Mouse (Mus musculus) midbrain, embryonic 13.5 days (tissue): ENCODE measurements around the gene Sesn3. TPM values are rescaled to one million over a fixed set of nuclear protein-coding genes. Genes with fewer than 3 reads are reported as not detected.
"Not testable (repeated sequence)": the region's sequence is repeated elsewhere in the genome, so short reads cannot be mapped to it uniquely, and the experiment has no call there.

ENCODE experiments used
- ATAC-seq: fragments of 200-750 bp; cut with Nextera tagmentation; 2 replicates; pipeline ENCODE4 v1.8.0; 2017; ENCODE audit warnings: mild to moderate bottlenecking, moderate TSS enrichment, moderate library complexity
- H3K27ac ChIP-seq: fragments of 300-500 bp; sonication (generic); 2 replicates; pipeline ENCODE4 v1.5.1; 2015; ENCODE audit warnings: inconsistent platforms, mild to moderate bottlenecking, moderate library complexity
- H3K27me3 ChIP-seq: fragments of 300-500 bp; sonication (generic); 2 replicates; pipeline ENCODE4 v1.6.1; 2015; ENCODE audit warnings: mild to moderate bottlenecking, inconsistent platforms
- H3K36me3 ChIP-seq: fragments of 300-500 bp; sonication (generic); 2 replicates; pipeline ENCODE4 v1.6.1; 2015; ENCODE audit warnings: mild to moderate bottlenecking, inconsistent platforms
- H3K4me1 ChIP-seq: fragments of 300-500 bp; sonication (generic); replicated peaks from 2 replicates; pipeline ENCODE4 v1.6.1; 2015; ENCODE audit warnings: inconsistent platforms
- H3K4me2 ChIP-seq: fragments of 300-500 bp; sonication (generic); replicated peaks from 2 replicates; pipeline ENCODE4 v1.6.1; 2015; ENCODE audit warnings: moderate library complexity, mild to moderate bottlenecking, inconsistent platforms
- H3K4me3 ChIP-seq: fragments of 300-500 bp; sonication (generic); replicated peaks from 2 replicates; pipeline ENCODE4 v1.5.1; 2015; ENCODE audit warnings: mild to moderate bottlenecking, inconsistent platforms
- H3K9ac ChIP-seq: fragments of 300-500 bp; sonication (generic); replicated peaks from 2 replicates; pipeline ENCODE4 v1.6.1; 2015; ENCODE audit warnings: mild to moderate bottlenecking, inconsistent platforms
- H3K9me3 ChIP-seq: fragments of 300-500 bp; sonication (generic); 2 replicates; pipeline ENCODE4 v1.6.1; 2016; ENCODE audit warnings: mild to moderate bottlenecking, inconsistent platforms
- WGBS: fragments of 180-500 bp; shearing (Covaris S2); methylation state at CpG from one replicate; pipeline ENCODE4 v1.1.7; 2015; 5-methylcytosine and 5-hydroxymethylcytosine counted together
- polyA plus RNA-seq: library from polyadenylated mRNA; unstranded; fragments of >200 nt; fragmentation: Nextera tagmentation; extraction: Ambion mirVana; gene quantifications from 2 replicates; pipeline ENCODE4 v1.2.1, GENCODE M21; 2015

Sesn3 gene
- polyA plus RNA-seq, result 17.6 and 18.8 TPM in 2 replicates

DNA sequence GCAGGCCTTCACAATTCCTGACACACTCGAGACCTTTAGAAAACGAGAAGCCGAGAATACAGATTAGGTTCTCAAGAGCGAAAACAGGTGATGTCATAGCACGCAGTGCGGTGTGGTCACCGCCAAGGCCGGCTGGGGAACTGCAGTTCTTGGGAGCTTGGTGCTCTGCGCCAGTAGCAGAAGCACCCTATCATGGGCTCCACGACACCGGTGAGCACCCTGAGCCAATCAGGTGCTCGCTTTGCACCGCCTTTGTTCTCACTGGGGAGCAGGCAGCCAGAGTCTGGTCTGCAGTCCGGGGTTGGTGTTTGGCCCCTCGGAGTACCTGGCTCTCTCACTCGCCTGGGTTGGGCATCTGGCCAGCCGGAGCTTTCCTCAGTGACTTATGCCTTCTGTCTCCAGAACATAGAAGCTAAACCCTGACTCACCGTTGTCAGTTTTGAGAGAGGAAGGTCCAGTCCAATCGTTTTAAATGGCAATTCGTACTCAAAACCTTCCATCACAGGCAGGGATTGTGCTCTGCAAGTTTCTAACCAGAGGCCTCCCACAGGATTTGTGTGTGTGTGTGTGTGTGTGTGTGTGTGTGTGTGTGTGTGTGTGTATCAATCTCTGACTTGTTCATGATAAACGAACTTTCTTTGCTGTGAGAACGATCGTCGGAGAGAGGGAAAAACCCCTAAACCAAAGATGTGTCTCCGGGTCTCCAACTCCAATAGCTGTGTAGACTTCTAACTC, at the start of gene Sesn3:
Gene Sesn3 (plus strand): TSS at position 82 of the 735 bp plus-strand sequence.
- Histone ChIP-seq H3K9ac (peak within 1 kb of the TSS; percentile 56), H3K36me3 (no peaks in the 10 kb centered on the region), H3K4me2 (peak within 1 kb of the TSS; percentile 62), H3K27me3 (no peaks in the 10 kb centered on the region), H3K4me3 (peak within 1 kb of the TSS; percentile 94), H3K4me1 (peaks cover 19% of the 10 kb centered on the region), H3K9me3 (no peaks in the 10 kb centered on the region), H3K27ac (peak within 1 kb of the TSS; percentile 86)
- ATAC-seq, result peak; percentile 57
- 2% methylated on average over 25 of the region's 25 CpGs for WGBS

DNA sequence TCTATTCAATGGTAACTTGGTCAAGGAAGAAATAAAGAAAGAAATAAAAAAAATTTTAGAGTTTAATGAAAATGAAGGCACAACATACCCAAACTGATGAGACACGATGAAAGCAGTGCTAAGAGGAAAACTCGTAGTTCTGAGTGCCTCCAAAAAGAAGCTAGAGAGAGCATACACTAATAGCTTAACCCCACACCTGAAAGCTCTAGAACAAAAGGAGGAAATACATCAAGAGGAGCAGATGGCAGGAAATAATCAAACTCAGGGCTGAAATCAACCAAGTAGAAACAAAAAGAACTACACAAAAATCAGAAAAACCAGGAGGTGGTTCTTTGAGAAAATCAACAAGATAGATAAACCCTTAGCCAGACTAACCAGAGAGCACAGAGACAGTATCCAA, 47.8 kb upstream of the Sesn3 start:
- not testable (repeated sequence) for H3K27ac ChIP-seq, H3K4me1 ChIP-seq, H3K36me3 ChIP-seq, ATAC-seq, H3K9ac ChIP-seq, H3K4me2 ChIP-seq, H3K27me3 ChIP-seq, H3K9me3 ChIP-seq, H3K4me3 ChIP-seq
- WGBS, result 86% methylated on average over 2 of the region's 2 CpGs

GRCm38 (mm10) chr9:14233702-14234373, 41.0 kb upstream of the Sesn3 start:
- no peak overlapping the region for H3K4me3 ChIP-seq
- 54% methylated on average over 7 of the region's 7 CpGs for WGBS
- H3K4me1 ChIP-seq, result no peaks in the 10 kb centered on the region; the same call in 1 of the 2 replicates
- no peaks in the 10 kb centered on the region for H3K36me3 ChIP-seq
- ATAC-seq, result no peak
- no peaks in the 10 kb centered on the region for H3K9me3 ChIP-seq
- no peak overlapping the region for H3K27ac ChIP-seq
- H3K9ac ChIP-seq, result no peak overlapping the region
- H3K4me2 ChIP-seq, result no peak overlapping the region
- H3K27me3 ChIP-seq, result no peaks in the 10 kb centered on the region

- Histone ChIP-seq H3K27ac (no peak overlapping the region), H3K27me3 (no peaks in the 10 kb centered on the region), H3K9me3 (no peaks in the 10 kb centered on the region), H3K4me3 (no peak overlapping the region), H3K36me3 (no peaks in the 10 kb centered on the region), H3K9ac (no peak overlapping the region), H3K4me1 (no peaks in the 10 kb centered on the region; the same call in 1 of the 2 replicates), H3K4me2 (no peak overlapping the region)
- no peak for ATAC-seq
- 90% methylated on average over 2 of the region's 2 CpGs for WGBS
Observed at GRCm38 (mm10) chr9:14235286-14235685, 39.6 kb upstream of the Sesn3 start.

- not testable (repeated sequence) for H3K27me3 ChIP-seq, H3K36me3 ChIP-seq, H3K4me2 ChIP-seq, H3K27ac ChIP-seq, ATAC-seq, H3K9ac ChIP-seq, H3K9me3 ChIP-seq, H3K4me3 ChIP-seq
- H3K4me1 ChIP-seq, result peaks cover 16% of the 10 kb centered on the region
- 81% methylated on average over 1 of the region's 1 CpGs for WGBS
Observed at GRCm38 (mm10) chr9:14241003-14241402, 33.9 kb upstream of the Sesn3 start.

DNA sequence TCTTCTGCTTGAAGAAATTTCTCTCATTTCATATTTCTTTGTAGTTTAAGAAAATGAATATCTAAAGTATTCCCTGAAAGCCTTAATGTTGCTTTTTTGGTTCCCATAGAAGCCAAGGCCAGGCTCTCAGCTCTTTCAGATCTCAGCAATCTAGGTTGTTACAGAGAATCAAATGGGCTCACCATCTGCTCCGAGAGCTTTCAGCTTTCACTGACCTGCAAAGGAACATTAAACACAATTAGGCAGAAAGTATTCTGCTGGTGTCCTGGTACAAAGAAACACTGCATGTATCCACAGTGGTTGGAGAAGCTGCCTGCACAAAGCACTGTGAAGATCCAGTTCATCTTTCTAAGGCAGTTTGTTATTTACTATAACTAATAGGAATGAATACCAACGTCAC, 32.6 kb upstream of the Sesn3 start:
- no peak overlapping the region for H3K4me3 ChIP-seq
- ATAC-seq, result no peak
- 67% methylated on average over 2 of the region's 2 CpGs for WGBS
- H3K27me3 ChIP-seq, result no peaks in the 10 kb centered on the region
- H3K27ac ChIP-seq, result no peak overlapping the region
- H3K36me3 ChIP-seq, result no peaks in the 10 kb centered on the region
- peaks cover 18% of the 10 kb centered on the region for H3K4me1 ChIP-seq
- no peak overlapping the region for H3K4me2 ChIP-seq
- H3K9ac ChIP-seq, result no peak overlapping the region
- H3K9me3 ChIP-seq, result no peaks in the 10 kb centered on the region

DNA sequence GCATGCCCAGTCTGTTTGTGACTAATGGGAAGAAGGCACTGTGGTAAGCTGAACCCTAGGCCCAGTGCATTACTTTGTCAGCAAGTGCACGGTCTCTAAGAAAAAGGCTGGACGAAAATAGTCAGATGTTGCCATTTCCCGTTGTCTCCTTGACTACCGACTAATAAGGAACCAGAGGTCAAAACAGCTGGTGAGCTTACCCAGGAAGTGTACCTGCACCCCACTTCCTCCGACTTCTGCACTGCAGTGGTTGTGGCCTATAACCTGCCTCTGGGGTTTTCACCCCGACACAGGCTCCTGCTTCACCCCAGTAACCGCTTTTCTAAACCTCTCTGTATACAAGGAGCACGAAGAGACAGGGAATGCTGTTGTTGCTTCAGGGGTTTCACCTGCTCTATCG, 30.3 kb upstream of the Sesn3 start:
- Histone ChIP-seq H3K4me3 (no peak overlapping the region), H3K4me1 (peaks cover 18% of the 10 kb centered on the region), H3K27ac (no peak overlapping the region), H3K4me2 (no peak overlapping the region), H3K9ac (no peak overlapping the region), H3K9me3 (no peaks in the 10 kb centered on the region), H3K36me3 (no peaks in the 10 kb centered on the region), H3K27me3 (no peaks in the 10 kb centered on the region)
- WGBS, result 35% methylated on average over 9 of the region's 9 CpGs
- no peak for ATAC-seq

- Histone ChIP-seq H3K36me3 (no peaks in the 10 kb centered on the region), H3K4me3 (no peak overlapping the region), H3K27ac (no peak overlapping the region), H3K9ac (no peak overlapping the region), H3K27me3 (no peaks in the 10 kb centered on the region), H3K9me3 (no peaks in the 10 kb centered on the region), H3K4me1 (peaks cover 18% of the 10 kb centered on the region), H3K4me2 (no peak overlapping the region)
- ATAC-seq, result peak; percentile 53
- 22% methylated on average over 7 of the region's 7 CpGs for WGBS
Observed at GRCm38 (mm10) chr9:14245013-14245586, 29.8 kb upstream of the Sesn3 start.

DNA sequence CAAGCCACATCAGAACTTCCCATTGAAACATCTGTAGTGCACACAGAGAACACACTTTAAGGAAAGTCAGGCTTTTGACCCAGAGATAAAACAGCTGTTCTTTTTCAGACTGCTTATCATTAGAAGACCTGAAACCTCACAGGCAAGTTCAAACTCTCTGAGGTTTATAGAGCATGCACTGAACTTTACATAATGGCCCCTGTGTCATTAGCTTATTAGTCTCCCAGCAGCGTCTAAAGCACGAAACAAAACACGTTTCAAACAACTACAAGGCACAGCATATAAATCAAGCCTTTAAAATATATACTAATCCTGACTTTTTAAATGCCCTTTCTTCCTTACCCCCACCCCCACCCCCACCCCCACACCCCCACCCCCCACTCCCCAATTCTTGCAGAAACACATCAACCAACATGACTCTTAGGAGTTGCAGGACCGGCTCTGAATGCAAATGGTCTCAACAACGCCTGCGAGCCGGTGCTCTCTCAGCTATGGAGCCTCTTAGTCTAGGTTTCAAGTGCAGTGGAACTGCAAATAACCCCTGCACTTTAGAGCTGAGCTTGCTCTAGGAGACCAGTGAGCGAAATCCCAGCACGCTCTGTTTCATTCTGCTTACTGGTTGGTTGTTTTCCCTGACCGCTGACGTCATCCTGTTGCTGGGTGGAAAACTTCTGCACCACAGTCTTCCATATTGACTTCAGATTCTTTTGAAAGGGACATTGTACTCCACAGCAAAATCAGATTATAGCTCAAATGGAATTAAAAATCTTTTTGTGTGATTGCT, 28.7 kb upstream of the Sesn3 start:
- Histone ChIP-seq H3K4me1 (peaks cover 18% of the 10 kb centered on the region), H3K27me3 (no peaks in the 10 kb centered on the region), H3K9me3 (no peaks in the 10 kb centered on the region), H3K4me3 (no peak overlapping the region), H3K27ac (no peak overlapping the region), H3K4me2 (peak overlapping the region; percentile 17; the same call in 1 of the 2 replicates), H3K36me3 (no peaks in the 10 kb centered on the region), H3K9ac (no peak overlapping the region)
- peak; percentile 75 for ATAC-seq
- 28% methylated on average over 11 of the region's 11 CpGs for WGBS

- no peak overlapping the region for H3K4me3 ChIP-seq
- no peaks in the 10 kb centered on the region for H3K27me3 ChIP-seq
- no peak overlapping the region for H3K4me2 ChIP-seq
- no peak for ATAC-seq
- no peak overlapping the region for H3K9ac ChIP-seq
- peaks cover 18% of the 10 kb centered on the region for H3K4me1 ChIP-seq
- no peaks in the 10 kb centered on the region for H3K36me3 ChIP-seq
- no peaks in the 10 kb centered on the region for H3K9me3 ChIP-seq
- WGBS, result 75% methylated on average over 12 of the region's 12 CpGs
- H3K27ac ChIP-seq, result no peak overlapping the region
Observed at GRCm38 (mm10) chr9:14247480-14248208, 27.2 kb upstream of the Sesn3 start.

DNA sequence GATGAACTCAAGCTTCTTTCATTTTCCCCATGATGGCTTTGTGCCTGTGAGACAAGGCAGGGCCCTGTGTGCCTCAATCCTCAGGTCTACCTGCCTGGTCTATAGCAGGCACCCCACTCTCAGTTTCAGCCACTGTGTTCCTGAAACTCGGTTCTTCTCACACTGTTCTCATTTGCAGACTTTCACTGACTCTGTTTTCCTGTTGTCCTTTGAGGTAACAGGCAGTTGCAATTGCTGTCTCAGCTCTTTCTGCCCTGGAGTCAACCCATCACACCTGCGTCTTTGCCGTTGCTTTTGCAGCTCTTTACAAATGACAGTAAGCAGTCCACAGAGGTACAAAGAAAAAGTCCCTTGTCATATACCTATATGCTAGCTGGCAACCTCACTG, 26.7 kb upstream of the Sesn3 start:
- H3K4me1 ChIP-seq, result peaks cover 18% of the 10 kb centered on the region
- no peak overlapping the region for H3K9ac ChIP-seq
- no peak overlapping the region for H3K27ac ChIP-seq
- H3K36me3 ChIP-seq, result no peaks in the 10 kb centered on the region
- no peaks in the 10 kb centered on the region for H3K9me3 ChIP-seq
- 94% methylated on average over 3 of the region's 3 CpGs for WGBS
- ATAC-seq, result no peak
- no peak overlapping the region for H3K4me3 ChIP-seq
- H3K27me3 ChIP-seq, result no peaks in the 10 kb centered on the region
- no peak overlapping the region for H3K4me2 ChIP-seq
